Mouse (Mus musculus): Measurements from ENCODE around the gene Cox4i1. TPM values are rescaled to one million over a fixed set of nuclear protein-coding genes. Genes with fewer than 3 reads are reported as not detected.

Cox4i1 gene
- polyA plus RNA-seq, 1 experiment from 2014 or later, result 1,069 TPM

DNA sequence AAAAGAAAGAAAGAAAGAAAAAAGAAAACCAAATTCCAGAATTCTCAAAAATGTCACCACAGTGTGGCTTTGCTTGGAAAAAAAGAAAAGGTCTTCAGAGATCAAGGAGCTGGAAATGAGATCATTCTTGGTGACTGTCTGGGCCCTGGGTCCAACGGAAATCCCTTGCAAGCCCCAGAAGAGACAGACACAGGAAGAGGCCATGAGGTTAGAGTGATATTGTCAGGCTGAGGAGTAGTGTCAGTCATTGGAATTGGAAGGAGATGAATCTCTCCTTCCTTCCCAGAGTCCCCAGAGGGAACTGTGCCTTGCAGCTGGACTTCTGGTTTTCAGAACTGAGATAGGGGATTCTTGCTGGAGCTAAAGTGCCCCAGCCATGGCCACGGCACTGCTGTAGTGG is 31.5 kb downstream of the Cox4i1 start:
- Histone ChIP-seq H3K9me3 (replicated peaks) (no peaks in the 10 kb centered on the region), H3K36me3 (ENCODE audit: poor library complexity, severe bottlenecking) (no peaks in the 10 kb centered on the region), H3K27me3 (no peaks in the 10 kb centered on the region), H3K4me3 (no peak overlapping the region), H3K9ac (no peak overlapping the region), H3K27ac (no peak overlapping the region), H3K4me1 (peaks cover 4% of the 10 kb centered on the region; the same call in 1 of the 2 replicates), H3K4me2 (no peak overlapping the region)
- WGBS, result 71% methylated on average over 2 of the region's 2 CpGs
- no peak for ATAC-seq

DNA sequence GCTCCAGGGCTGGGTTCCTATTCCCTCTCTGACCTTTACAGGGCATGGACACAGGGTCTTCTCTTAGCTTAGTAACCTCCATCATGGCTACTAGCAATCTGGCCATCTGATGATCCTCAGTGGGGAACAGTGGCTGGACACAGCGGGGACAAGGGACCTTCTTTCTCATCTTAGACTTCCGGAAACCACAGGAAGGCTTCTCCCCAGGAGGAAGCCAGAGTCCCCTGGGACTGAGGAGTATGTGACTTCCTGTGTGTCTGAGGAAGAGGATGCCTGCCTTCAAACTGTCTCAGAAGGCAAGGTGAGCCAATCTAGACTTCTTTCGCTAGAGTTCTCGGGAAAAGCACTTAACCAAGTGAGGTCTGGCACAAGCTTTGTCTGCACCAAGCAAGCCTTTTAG is 32.0 kb downstream of the Cox4i1 start:
- no peaks in the 10 kb centered on the region for H3K36me3 ChIP-seq (ENCODE audit: poor library complexity, severe bottlenecking)
- WGBS, result 89% methylated on average over 4 of the region's 4 CpGs
- H3K4me1 ChIP-seq, result peaks cover 4% of the 10 kb centered on the region; the same call in 1 of the 2 replicates
- H3K4me3 ChIP-seq, result no peak overlapping the region
- H3K9ac ChIP-seq, result no peak overlapping the region
- no peak overlapping the region for H3K4me2 ChIP-seq
- no peak for ATAC-seq
- no peaks in the 10 kb centered on the region for H3K9me3 ChIP-seq (replicated peaks)
- H3K27ac ChIP-seq, result no peak overlapping the region
- no peaks in the 10 kb centered on the region for H3K27me3 ChIP-seq

GRCm38 (mm10) chr8:120701758-120702465 is 33.9 kb downstream of the Cox4i1 start:
- H3K4me1 ChIP-seq, result peaks cover 3% of the 10 kb centered on the region; the same call in 1 of the 2 replicates
- no peak overlapping the region for H3K27ac ChIP-seq
- no peaks in the 10 kb centered on the region for H3K9me3 ChIP-seq (replicated peaks)
- WGBS, result 71% methylated on average over 19 of the region's 19 CpGs
- no peaks in the 10 kb centered on the region for H3K36me3 ChIP-seq (ENCODE audit: poor library complexity, severe bottlenecking)
- ATAC-seq, result no peak
- H3K27me3 ChIP-seq, result no peaks in the 10 kb centered on the region
- H3K4me3 ChIP-seq, result no peak overlapping the region
- no peak overlapping the region for H3K4me2 ChIP-seq
- no peak overlapping the region for H3K9ac ChIP-seq

DNA sequence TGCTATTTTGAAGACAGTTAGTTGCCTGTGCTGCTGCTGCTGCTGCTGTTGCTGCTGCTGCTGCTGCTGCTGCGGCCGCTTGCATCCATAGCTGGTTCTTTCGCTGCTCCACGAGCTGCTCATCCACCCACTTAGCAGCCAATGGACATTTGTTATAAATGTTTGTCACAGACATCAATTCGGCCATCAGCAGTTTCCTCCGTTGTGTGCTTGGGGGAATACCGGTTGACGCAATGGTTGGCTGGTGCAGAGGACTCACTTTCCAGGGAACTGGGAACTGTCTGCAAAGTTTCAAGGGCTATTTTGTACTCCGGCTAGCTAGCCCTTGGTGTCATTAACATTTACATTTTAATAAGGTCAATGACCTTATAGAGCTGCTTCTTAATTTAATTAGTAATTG is 36.2 kb downstream of the Cox4i1 start:
- WGBS, result 81% methylated on average over 9 of the region's 9 CpGs
- no peak for ATAC-seq
- no peak overlapping the region for H3K4me3 ChIP-seq
- H3K27ac ChIP-seq, result no peak overlapping the region
- no peaks in the 10 kb centered on the region for H3K27me3 ChIP-seq
- no peak overlapping the region for H3K9ac ChIP-seq
- H3K36me3 ChIP-seq (ENCODE audit: poor library complexity, severe bottlenecking), result no peaks in the 10 kb centered on the region
- no peaks in the 10 kb centered on the region for H3K4me1 ChIP-seq
- no peak overlapping the region for H3K4me2 ChIP-seq
- no peaks in the 10 kb centered on the region for H3K9me3 ChIP-seq (replicated peaks)

- Histone ChIP-seq H3K4me3 (no peak overlapping the region), H3K36me3 (ENCODE audit: poor library complexity, severe bottlenecking) (no peaks in the 10 kb centered on the region), H3K9ac (no peak overlapping the region), H3K4me2 (no peak overlapping the region), H3K27me3 (no peaks in the 10 kb centered on the region), H3K9me3 (replicated peaks) (no peaks in the 10 kb centered on the region), H3K4me1 (no peaks in the 10 kb centered on the region), H3K27ac (no peak overlapping the region)
- whole genome bisulfite sequencing, result 87% methylated on average over 15 of the region's 15 CpGs
- ATAC-seq, result no peak
Observed at GRCm38 (mm10) chr8:120705163-120705562, 37.1 kb downstream of the Cox4i1 start.

DNA sequence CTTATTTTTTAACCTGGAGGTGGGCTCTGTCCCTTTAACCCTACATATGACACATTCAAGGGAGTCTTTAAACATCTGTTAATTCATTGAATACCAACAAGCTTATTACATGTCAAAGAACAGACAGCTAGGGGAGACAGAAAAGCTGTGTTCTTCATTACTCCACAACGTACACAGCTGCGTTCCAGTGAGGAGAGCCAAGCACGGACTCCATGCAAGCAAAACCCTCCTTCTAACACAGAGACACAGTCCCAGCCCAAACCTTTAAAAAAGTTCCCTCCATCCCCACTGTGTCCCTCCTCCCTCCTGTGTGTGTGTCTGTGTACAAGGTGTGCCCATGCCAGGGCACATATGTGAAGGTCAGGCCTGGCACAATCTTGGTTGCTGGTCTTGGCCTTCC is 38.2 kb downstream of the Cox4i1 start:
- Histone ChIP-seq H3K9me3 (replicated peaks) (no peaks in the 10 kb centered on the region), H3K36me3 (ENCODE audit: poor library complexity, severe bottlenecking) (no peaks in the 10 kb centered on the region), H3K27me3 (no peaks in the 10 kb centered on the region), H3K4me2 (no peak overlapping the region), H3K4me3 (no peak overlapping the region), H3K4me1 (no peaks in the 10 kb centered on the region), H3K27ac (no peak overlapping the region), H3K9ac (no peak overlapping the region)
- 78% methylated on average over 3 of the region's 3 CpGs for WGBS
- no peak for ATAC-seq

DNA sequence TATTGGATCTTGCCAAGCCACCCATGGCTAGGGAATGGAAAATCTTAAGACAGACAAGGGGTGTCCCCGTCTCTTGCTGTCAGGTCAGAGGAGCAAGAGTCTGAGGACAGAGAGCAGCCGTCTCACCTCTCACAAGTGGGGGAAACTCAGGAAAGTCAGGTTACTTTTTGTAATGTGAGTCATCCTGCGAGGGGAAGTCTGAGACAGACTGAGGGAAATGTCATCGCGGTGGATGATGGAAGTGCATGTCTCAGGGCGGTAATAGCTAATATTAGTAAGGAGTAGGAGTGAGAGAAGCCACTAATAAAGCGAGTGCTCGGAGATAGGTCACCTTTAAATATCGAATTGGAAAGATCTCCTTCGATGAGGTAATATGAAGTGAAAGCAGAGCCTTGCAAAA is 41.2 kb downstream of the Cox4i1 start:
- no peaks in the 10 kb centered on the region for H3K36me3 ChIP-seq (ENCODE audit: poor library complexity, severe bottlenecking)
- no peaks in the 10 kb centered on the region for H3K27me3 ChIP-seq
- no peak for ATAC-seq
- H3K4me2 ChIP-seq, result no peak overlapping the region
- no peak overlapping the region for H3K4me3 ChIP-seq
- H3K4me1 ChIP-seq, result no peaks in the 10 kb centered on the region
- H3K9ac ChIP-seq, result no peak overlapping the region
- H3K27ac ChIP-seq, result no peak overlapping the region
- no peaks in the 10 kb centered on the region for H3K9me3 ChIP-seq (replicated peaks)
- 93% methylated on average over 10 of the region's 10 CpGs for WGBS

DNA sequence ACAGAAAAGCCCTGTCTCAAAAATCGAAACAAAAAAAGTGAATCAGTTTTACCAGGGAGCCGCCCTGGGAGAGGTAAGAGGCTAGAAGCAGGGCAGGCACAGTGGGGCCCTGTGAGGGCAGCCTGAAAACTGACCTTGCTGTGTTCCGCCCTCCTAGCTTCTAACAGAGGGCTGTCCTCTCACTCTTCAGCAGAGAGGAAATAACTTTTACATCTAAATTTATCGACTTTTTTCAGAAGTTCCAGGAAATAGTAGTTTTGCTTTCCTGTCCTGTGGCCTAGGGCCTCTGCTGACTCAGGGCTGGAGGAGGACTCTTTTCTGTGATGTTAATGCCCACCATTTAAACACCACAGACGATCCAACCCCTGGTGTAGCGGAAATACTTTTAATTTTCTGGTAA is 47.2 kb downstream of the Cox4i1 start:
- H3K4me2 ChIP-seq, result no peak overlapping the region
- H3K36me3 ChIP-seq (ENCODE audit: poor library complexity, severe bottlenecking), result no peaks in the 10 kb centered on the region
- no peaks in the 10 kb centered on the region for H3K4me1 ChIP-seq
- H3K27me3 ChIP-seq, result no peaks in the 10 kb centered on the region
- no peak overlapping the region for H3K4me3 ChIP-seq
- no peaks in the 10 kb centered on the region for H3K9me3 ChIP-seq (replicated peaks)
- H3K27ac ChIP-seq, result no peak overlapping the region
- WGBS, result 86% methylated on average over 6 of the region's 6 CpGs
- ATAC-seq, result no peak
- no peak overlapping the region for H3K9ac ChIP-seq

GRCm38 (mm10) chr8:120715996-120716680 is 48.1 kb downstream of the Cox4i1 start:
- ATAC-seq, result no peak
- no peaks in the 10 kb centered on the region for H3K4me1 ChIP-seq
- H3K27me3 ChIP-seq, result no peaks in the 10 kb centered on the region
- no peak overlapping the region for H3K4me2 ChIP-seq
- H3K9me3 ChIP-seq (replicated peaks), result no peaks in the 10 kb centered on the region
- 84% methylated on average over 15 of the region's 15 CpGs for WGBS
- H3K9ac ChIP-seq, result no peak overlapping the region
- no peaks in the 10 kb centered on the region for H3K36me3 ChIP-seq (ENCODE audit: poor library complexity, severe bottlenecking)
- no peak overlapping the region for H3K27ac ChIP-seq
- H3K4me3 ChIP-seq, result no peak overlapping the region

GRCm38 (mm10) chr8:120719586-120720236 is 51.7 kb downstream of the Cox4i1 start:
- H3K36me3 ChIP-seq (ENCODE audit: poor library complexity, severe bottlenecking), result no peaks in the 10 kb centered on the region
- no peak overlapping the region for H3K27ac ChIP-seq
- no peak overlapping the region for H3K9ac ChIP-seq
- H3K4me1 ChIP-seq, result no peaks in the 10 kb centered on the region
- 76% methylated on average over 19 of the region's 19 CpGs for WGBS
- 0 out of 2 replicates have a peak, but pooled peaks cover 2% of the 10 kb centered on the region for H3K9me3 ChIP-seq (replicated peaks)
- no peak overlapping the region for H3K4me3 ChIP-seq
- H3K4me2 ChIP-seq, result no peak overlapping the region
- no peak for ATAC-seq
- no peaks in the 10 kb centered on the region for H3K27me3 ChIP-seq

- H3K9me3 ChIP-seq (replicated peaks), result 0 out of 2 replicates have a peak, but pooled peaks cover 2% of the 10 kb centered on the region
- H3K36me3 ChIP-seq (ENCODE audit: poor library complexity, severe bottlenecking), result no peaks in the 10 kb centered on the region
- no peak overlapping the region for H3K9ac ChIP-seq
- no peak overlapping the region for H3K4me2 ChIP-seq
- no peaks in the 10 kb centered on the region for H3K4me1 ChIP-seq
- H3K27ac ChIP-seq, result no peak overlapping the region
- H3K27me3 ChIP-seq, result no peaks in the 10 kb centered on the region; the same call in 1 of the 2 replicates
- WGBS, result 71% methylated on average over 6 of the region's 6 CpGs
- H3K4me3 ChIP-seq, result no peak overlapping the region
- no peak for ATAC-seq
Observed at GRCm38 (mm10) chr8:120723025-120723424, 55.0 kb downstream of the Cox4i1 start.

Data from forebrain, embryonic 13.5 days (tissue).